Mouse (Mus musculus) intestine, embryonic 14.5 days (tissue): ENCODE data around the gene Fitm1. TPM values are rescaled to one million over a fixed set of nuclear protein-coding genes. Genes with fewer than 3 reads are reported as not detected.

Experiments
- ATAC-seq: fragments of 200-750 bp; cut with Nextera tagmentation; replicated peaks from 2 replicates; pipeline ENCODE4 v1.8.0; 2017; ENCODE audit warnings: low read depth, moderate number of reproducible peaks, moderate TSS enrichment, moderate library complexity; ENCODE audit not compliant: low FRiP score, low TSS enrichment
- DNase-seq: peaks from one replicate; pipeline ENCODE4 v3.0.0-alpha.2; 2018; ENCODE audit warnings: low spot score
- H3K27ac ChIP-seq: fragments of 300-500 bp; sonication (generic); 2 replicates; pipeline ENCODE4 v1.5.1; 2014; ENCODE audit warnings: low read depth, mild to moderate bottlenecking, control low read depth
- H3K27me3 ChIP-seq: fragments of 300-500 bp; sonication (generic); replicated peaks from 2 replicates; pipeline ENCODE4 v1.6.1; 2014; ENCODE audit warnings: low read length, control low read depth; ENCODE audit not compliant: control insufficient read depth, insufficient read depth
- H3K36me3 ChIP-seq: fragments of 300-500 bp; sonication (generic); 2 replicates; pipeline ENCODE4 v1.6.1; 2014; ENCODE audit warnings: low read length, control low read depth; ENCODE audit not compliant: control insufficient read depth, insufficient read depth
- H3K4me1 ChIP-seq: fragments of 300-500 bp; sonication (generic); replicated peaks from 2 replicates; pipeline ENCODE4 v1.6.1; 2014; ENCODE audit warnings: low read length, control low read depth, mixed read lengths; ENCODE audit not compliant: control insufficient read depth, insufficient read depth
- H3K4me2 ChIP-seq: fragments of 300-500 bp; sonication (generic); 2 replicates; pipeline ENCODE4 v1.6.1; 2014; ENCODE audit warnings: low read length
- H3K4me3 ChIP-seq: fragments of 300-500 bp; sonication (generic); 2 replicates; pipeline ENCODE4 v1.5.1; 2014; ENCODE audit warnings: low read depth, low read length, control low read depth, mixed read lengths
- H3K9ac ChIP-seq: fragments of 300-500 bp; sonication (generic); 2 replicates; pipeline ENCODE4 v1.6.1; 2014; ENCODE audit warnings: mild to moderate bottlenecking, low read length
- H3K9me3 ChIP-seq: fragments of 300-500 bp; sonication (generic); 2 replicates; pipeline ENCODE4 v1.6.1; 2016; ENCODE audit warnings: low read length, control low read depth; ENCODE audit not compliant: control insufficient read depth
- WGBS: fragments of 180-500 bp; shearing (Covaris S2); extraction: QIAGEN DNeasy Blood & Tissue Kit; methylation state at CpG from one replicate; pipeline ENCODE4 v1.1.7; 2014; 5-methylcytosine and 5-hydroxymethylcytosine counted together
- polyA plus RNA-seq: library from polyadenylated mRNA; unstranded; fragments of >200 nt; fragmentation: Nextera tagmentation; extraction: Ambion mirVana; gene quantifications from 2 replicates; pipeline ENCODE4 v1.2.1, GENCODE M21; 2014

Fitm1 gene
- polyA plus RNA-seq, 1 experiment from 2014 or later, result 0.43 TPM

DNA sequence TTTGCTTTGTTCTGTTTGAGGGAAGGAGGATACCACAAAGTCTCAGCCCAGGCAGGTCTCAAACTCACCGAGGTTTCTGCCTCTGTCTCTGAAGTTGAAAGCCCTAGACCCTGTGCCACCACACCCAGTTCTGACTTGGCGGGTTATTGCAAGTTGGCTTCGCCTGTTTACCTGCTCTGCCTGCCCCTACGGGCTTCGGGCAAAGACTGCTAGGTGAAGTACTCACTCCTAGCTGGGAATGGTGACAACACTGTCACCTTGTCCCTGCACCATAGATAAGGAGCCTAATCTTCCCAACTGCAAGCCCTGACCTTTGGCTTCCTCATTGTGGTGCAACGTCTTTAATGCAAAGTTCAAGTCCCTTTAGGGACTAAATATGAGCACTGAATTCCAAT, 10.1 kb downstream of the Fitm1 start:
- peak overlapping the region; percentile 76 for H3K4me2 ChIP-seq
- WGBS, result 42% methylated on average over 6 of the region's 6 CpGs
- DNase-seq, result peak; percentile 52
- peaks cover 33% of the 10 kb centered on the region for H3K36me3 ChIP-seq
- H3K27ac ChIP-seq, result no peak overlapping the region
- 0 out of 2 replicates have a peak, but pooled peaks cover 8% of the 10 kb centered on the region for H3K4me1 ChIP-seq
- peak overlapping the region; percentile 43; the same call in 1 of the 2 replicates for H3K4me3 ChIP-seq
- ATAC-seq, result no peak; the same call in 1 of the 2 replicates
- no peaks in the 10 kb centered on the region for H3K9me3 ChIP-seq
- H3K27me3 ChIP-seq, result peaks cover 6% of the 10 kb centered on the region; the same call in 1 of the 2 replicates
- no peak overlapping the region for H3K9ac ChIP-seq

DNA sequence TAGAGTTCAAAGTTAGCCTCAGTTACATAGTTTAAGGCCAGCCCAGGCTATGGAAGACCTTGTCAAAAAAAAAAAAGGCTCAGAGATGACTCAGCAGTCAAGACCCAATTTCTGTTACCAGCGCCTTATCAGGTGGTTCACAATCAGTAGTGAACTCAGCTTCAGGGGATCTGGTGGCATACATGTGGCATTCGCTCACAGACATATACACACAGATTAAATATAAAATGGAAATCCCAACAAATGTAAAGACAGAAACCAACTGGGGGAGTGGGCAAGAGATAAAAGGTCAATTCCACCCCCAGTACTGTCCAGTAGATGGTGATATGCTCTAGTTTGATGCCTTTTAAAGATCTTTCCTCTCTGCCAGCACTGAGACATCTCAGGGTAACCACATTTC, 10.7 kb downstream of the Fitm1 start:
- DNase-seq (no peak), ATAC-seq (no peak)
- no peak overlapping the region for H3K27ac ChIP-seq
- H3K27me3 ChIP-seq, result peaks cover 6% of the 10 kb centered on the region; the same call in 1 of the 2 replicates
- peaks cover 28% of the 10 kb centered on the region for H3K36me3 ChIP-seq
- 0 out of 2 replicates have a peak, but pooled peaks cover 8% of the 10 kb centered on the region for H3K4me1 ChIP-seq
- no peak overlapping the region for H3K4me2 ChIP-seq
- 90% methylated on average over 2 of the region's 2 CpGs for WGBS
- no peak overlapping the region for H3K9ac ChIP-seq
- H3K9me3 ChIP-seq, result no peaks in the 10 kb centered on the region
- H3K4me3 ChIP-seq, result no peak overlapping the region

DNA sequence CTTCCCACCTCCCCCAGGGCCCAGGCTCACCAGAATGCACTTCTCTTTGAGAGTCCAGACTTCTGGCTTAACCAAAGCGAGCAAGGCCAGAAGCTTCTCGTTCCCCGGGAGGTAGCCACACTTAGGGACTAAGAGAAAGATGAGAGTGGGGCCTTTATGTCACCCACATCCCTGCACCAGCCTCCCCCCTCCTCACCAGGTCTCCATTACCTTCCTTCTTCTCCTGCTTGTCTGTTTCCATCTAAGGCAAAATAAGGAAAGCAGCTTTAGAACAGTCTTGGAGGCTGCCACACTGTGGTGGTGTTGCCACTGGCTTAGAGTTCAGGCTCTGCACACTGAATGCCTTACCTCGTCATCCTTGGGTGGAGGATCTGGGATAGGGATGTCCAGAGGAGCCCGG, 13.9 kb downstream of the Fitm1 start:
- DNase-seq (no peak), ATAC-seq (no peak)
- peaks cover 22% of the 10 kb centered on the region; the same call in 1 of the 2 replicates for H3K4me1 ChIP-seq
- H3K9me3 ChIP-seq, result no peaks in the 10 kb centered on the region
- WGBS, result 95% methylated on average over 5 of the region's 5 CpGs
- no peak overlapping the region for H3K4me2 ChIP-seq
- peaks cover 4% of the 10 kb centered on the region; the same call in 1 of the 2 replicates for H3K27me3 ChIP-seq
- no peak overlapping the region for H3K27ac ChIP-seq
- no peak overlapping the region for H3K4me3 ChIP-seq
- no peak overlapping the region for H3K9ac ChIP-seq
- H3K36me3 ChIP-seq, result peaks cover 21% of the 10 kb centered on the region

DNA sequence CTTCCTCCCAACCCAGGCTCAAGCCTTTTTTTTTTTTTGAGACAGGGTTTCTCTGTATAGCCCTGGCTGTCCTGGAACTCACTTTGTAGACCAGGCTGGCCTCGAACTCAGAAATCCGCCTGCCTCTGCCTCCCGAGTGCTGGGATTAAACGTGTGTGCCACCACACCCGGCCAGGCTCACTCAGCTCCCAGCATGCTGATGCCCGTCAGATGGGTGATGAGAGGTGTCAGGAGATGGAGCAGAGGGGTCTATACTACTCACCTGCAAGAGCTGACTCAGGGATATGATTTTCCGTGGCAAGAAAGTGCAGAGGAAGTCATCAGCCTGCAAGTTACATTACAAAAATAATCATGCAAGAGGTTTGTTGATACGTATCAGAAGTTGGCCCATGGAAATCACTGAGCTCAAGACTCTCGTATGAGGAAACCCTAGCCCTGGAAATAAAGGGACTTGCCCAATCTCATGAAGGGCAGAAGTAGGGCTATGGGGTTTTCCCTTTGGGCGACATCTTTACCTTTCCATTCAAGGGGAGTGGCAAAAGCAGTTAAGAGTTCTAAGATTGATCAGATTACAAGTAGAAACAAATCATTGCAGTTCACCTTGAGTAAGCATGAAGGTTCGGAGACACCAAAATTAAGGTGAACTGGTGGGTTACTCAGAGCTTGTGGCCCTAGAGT, 14.5 kb downstream of the Fitm1 start:
- Histone ChIP-seq H3K9ac (peak overlapping the region; percentile 51), H3K9me3 (no peaks in the 10 kb centered on the region), H3K27ac (peak overlapping the region; percentile 60; the same call in 1 of the 2 replicates), H3K4me2 (peak overlapping the region; percentile 97), H3K4me1 (peaks cover 17% of the 10 kb centered on the region; the same call in 1 of the 2 replicates), H3K27me3 (no peaks in the 10 kb centered on the region), H3K4me3 (peak overlapping the region; percentile 63), H3K36me3 (peaks cover 28% of the 10 kb centered on the region)
- ATAC-seq (no peak), DNase-seq (no peak)
- 81% methylated on average over 11 of the region's 11 CpGs for WGBS

DNA sequence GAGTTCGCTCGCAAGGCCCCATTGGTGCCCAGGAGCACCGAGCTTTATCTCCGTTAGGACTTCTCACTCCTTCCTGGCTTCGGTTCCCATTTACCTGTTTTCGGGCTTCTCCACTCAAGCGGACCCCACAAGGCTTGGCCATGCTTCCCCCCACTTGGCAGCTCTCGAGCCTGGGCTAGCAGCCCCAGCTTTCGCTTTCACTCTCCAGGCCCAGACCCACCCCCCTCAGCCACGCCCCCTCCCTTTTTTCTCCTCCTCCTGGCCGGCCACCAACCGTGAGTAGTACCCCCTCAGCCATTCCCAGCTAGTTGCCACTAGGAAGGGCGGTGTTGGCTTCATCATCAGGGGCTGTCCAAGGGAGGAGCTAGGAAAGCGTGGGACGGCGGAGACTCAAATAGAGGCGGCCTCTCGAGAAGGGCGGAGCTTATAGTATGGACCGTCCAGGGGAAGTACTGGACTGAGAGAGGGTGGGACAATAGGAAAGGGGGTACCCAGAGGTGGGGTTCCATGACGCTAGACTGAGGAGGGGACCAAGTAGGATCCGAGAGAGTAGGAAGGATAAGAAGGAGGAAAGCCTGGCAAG, 15.4 kb downstream of the Fitm1 start, which contains the start of gene Psme2:
Gene Psme2, minus strand, starts transcription at position 366 of the 583 bp plus-strand sequence.
- peaks cover 13% of the 10 kb centered on the region; the same call in 1 of the 2 replicates for H3K4me1 ChIP-seq
- H3K4me3 ChIP-seq, result peak within 1 kb of the TSS; percentile 63
- no peaks in the 10 kb centered on the region for H3K9me3 ChIP-seq
- ATAC-seq (peak; percentile 96), DNase-seq (peak; percentile 93)
- peak within 1 kb of the TSS; percentile 96 for H3K27ac ChIP-seq
- no peaks in the 10 kb centered on the region for H3K27me3 ChIP-seq
- WGBS, result under 1% methylated on average over 22 of the region's 22 CpGs
- peak within 1 kb of the TSS; percentile 77 for H3K9ac ChIP-seq
- peaks cover 37% of the 10 kb centered on the region for H3K36me3 ChIP-seq
- H3K4me2 ChIP-seq, result peak within 1 kb of the TSS; percentile 97

DNA sequence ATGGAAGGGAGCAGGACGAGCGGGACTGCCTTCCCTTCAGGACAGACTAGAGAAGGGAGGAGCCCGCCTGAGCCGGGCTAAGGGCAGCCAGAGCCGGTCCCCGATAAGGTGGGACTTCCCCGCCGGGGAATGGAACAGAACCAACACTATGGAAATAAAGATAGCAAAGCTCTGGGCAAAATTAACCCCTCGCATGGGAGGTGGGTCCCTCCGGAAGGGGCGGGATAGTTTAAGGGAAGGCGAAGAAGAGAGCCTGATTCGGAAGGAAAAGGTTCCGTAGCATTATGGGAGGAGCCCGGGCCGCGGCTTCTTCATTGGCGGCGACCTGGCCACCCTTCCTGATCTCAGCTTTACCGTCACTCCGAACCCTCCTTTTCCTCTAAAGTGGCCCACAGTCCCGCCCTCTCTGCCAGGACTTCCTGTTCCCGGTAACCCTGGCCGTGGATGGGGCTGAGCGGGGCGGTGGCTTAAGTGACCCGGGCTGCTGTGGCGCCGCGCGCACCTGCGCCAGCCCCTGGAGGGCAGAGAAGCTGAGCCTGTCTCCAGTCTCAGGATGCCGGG, 16.0 kb downstream of the Fitm1 start, which contains the start of gene Rnf31:
Gene Rnf31, plus strand, starts transcription at position 378 of the 561 bp plus-strand sequence.
- Histone ChIP-seq H3K4me1 (peaks cover 13% of the 10 kb centered on the region; the same call in 1 of the 2 replicates), H3K4me3 (peak within 1 kb of the TSS; percentile 63), H3K9ac (peak within 1 kb of the TSS; percentile 77), H3K36me3 (peaks cover 43% of the 10 kb centered on the region), H3K27me3 (no peaks in the 10 kb centered on the region), H3K9me3 (no peaks in the 10 kb centered on the region), H3K27ac (peak within 1 kb of the TSS; percentile 96), H3K4me2 (peak within 1 kb of the TSS; percentile 97)
- DNase-seq (peak; percentile 93), ATAC-seq (peak; percentile 88)
- WGBS, result 0% methylated on average over 33 of the region's 33 CpGs

DNA sequence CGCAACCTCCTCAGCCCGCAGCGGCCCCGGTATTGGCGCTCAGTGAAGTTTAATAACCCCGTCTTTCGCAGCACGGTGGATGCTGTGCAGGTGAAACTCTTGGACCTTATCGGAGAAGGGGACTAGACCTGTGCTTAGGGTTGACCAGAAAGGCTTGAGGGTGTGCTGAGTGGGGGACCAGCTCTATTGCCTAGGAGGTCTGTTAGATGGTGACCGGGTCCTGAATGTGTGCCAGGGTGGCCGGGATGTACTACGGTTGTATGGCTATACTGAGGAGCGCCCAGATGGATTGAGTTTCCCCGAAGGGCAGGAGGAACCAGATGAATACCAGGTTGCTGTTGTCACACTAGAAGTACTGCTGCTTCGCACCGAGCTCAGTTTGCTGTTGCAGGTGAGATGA, 16.8 kb downstream of the Fitm1 start:
- Histone ChIP-seq H3K4me3 (peak overlapping the region; percentile 63), H3K4me2 (peak overlapping the region; percentile 97), H3K9me3 (no peaks in the 10 kb centered on the region), H3K9ac (peak overlapping the region; percentile 77), H3K4me1 (peaks cover 13% of the 10 kb centered on the region; the same call in 1 of the 2 replicates), H3K36me3 (peaks cover 48% of the 10 kb centered on the region), H3K27ac (peak overlapping the region; percentile 96; the same call in 1 of the 2 replicates), H3K27me3 (no peaks in the 10 kb centered on the region)
- no peak for DNase-seq
- 6% methylated on average over 16 of the region's 16 CpGs for WGBS
- ATAC-seq, result no peak

DNA sequence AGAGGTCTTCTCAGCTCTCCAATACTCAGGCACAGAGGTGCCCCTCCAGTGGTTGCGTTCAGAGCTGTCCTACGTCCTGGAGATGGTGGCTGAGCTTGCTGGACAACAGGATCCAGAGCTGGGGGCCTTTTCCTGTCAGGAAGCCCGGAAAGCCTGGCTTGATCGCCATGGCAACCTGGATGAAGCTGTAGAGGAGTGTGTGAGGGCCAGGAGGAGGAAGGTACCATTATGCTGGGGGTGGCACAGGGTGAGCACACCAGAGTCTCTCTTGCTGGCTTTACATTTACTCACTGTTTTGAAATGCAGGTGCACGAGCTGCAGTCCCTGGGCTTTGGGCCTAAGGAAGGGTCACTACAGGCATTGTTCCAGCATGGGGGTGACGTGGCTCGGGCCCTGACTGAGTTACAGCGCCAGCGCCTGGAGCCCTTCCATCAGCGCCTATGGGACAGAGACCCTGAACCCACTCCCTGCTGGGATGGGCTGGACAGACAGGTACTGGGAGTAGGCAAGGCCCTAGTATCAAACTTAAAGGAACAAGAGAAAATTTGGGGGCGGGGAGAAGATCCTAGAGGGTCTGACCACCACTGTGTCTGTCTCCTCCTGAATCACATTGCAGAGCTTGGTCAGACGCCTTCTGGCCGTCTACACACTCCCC, 20.7 kb downstream of the Fitm1 start:
- Histone ChIP-seq H3K4me2 (no peak overlapping the region), H3K9ac (no peak overlapping the region), H3K4me3 (no peak overlapping the region), H3K36me3 (peaks cover 65% of the 10 kb centered on the region), H3K27ac (no peak overlapping the region), H3K27me3 (no peaks in the 10 kb centered on the region), H3K4me1 (peaks cover 13% of the 10 kb centered on the region; the same call in 1 of the 2 replicates), H3K9me3 (no peaks in the 10 kb centered on the region)
- 83% methylated on average over 13 of the region's 13 CpGs for WGBS
- no peak for DNase-seq
- ATAC-seq, result no peak
